Mouse (Mus musculus) stomach, postnatal 0 days (tissue): Measurements from ENCODE around the gene Gpr182. TPM values are rescaled to one million over a fixed set of nuclear protein-coding genes. Genes with fewer than 3 reads are reported as not detected.

Experiments used
- ATAC-seq: fragments of 200-750 bp; cut with Nextera tagmentation; 2 replicates; pipeline ENCODE4 v1.8.0; 2017; ENCODE audit not compliant: low FRiP score, low TSS enrichment
- DNase-seq: peaks from one replicate; pipeline ENCODE4 v3.0.0-alpha.2; 2016; ENCODE audit warnings: low spot score
- H3K27ac ChIP-seq: fragments of 300-500 bp; sonication (generic); replicated peaks from 2 replicates; pipeline ENCODE4 v1.5.1; 2014; ENCODE audit warnings: mild to moderate bottlenecking, control low read depth
- H3K27me3 ChIP-seq: fragments of 300-500 bp; sonication (generic); 2 replicates; pipeline ENCODE4 v1.6.1; 2014; ENCODE audit warnings: low read length; ENCODE audit not compliant: control insufficient read depth, insufficient read depth
- H3K36me3 ChIP-seq: fragments of 300-500 bp; sonication (generic); 2 replicates; pipeline ENCODE4 v1.6.1; 2014; ENCODE audit warnings: low read length, mixed read lengths; ENCODE audit not compliant: control insufficient read depth, insufficient read depth
- H3K4me1 ChIP-seq: fragments of 300-500 bp; sonication (generic); replicated peaks from 2 replicates; pipeline ENCODE4 v1.6.1; 2014; ENCODE audit warnings: antibody characterized with exemption; ENCODE audit not compliant: control insufficient read depth, insufficient read depth
- H3K4me2 ChIP-seq: fragments of 300-500 bp; sonication (generic); replicated peaks from 2 replicates; pipeline ENCODE4 v1.6.1; 2014; ENCODE audit warnings: low read depth, mild to moderate bottlenecking, control low read depth, moderate library complexity
- H3K4me3 ChIP-seq: fragments of 300-500 bp; sonication (generic); 2 replicates; pipeline ENCODE4 v1.5.1; 2014; ENCODE audit warnings: low read depth, low read length, control low read depth
- H3K9ac ChIP-seq: fragments of 300-500 bp; sonication (generic); 2 replicates; pipeline ENCODE4 v1.6.1; 2014; ENCODE audit warnings: mild to moderate bottlenecking, low read length, control low read depth, mixed read lengths
- H3K9me3 ChIP-seq: fragments of 300-500 bp; sonication (generic); 2 replicates; pipeline ENCODE4 v1.6.1; 2016; ENCODE audit warnings: low read length; ENCODE audit not compliant: control insufficient read depth
- CTCF ChIP-seq: IDR thresholded peaks from 2 replicates; pipeline ENCODE4 v1.5.1; 2016; ENCODE audit warnings: antibody characterized with exemption, low read depth, mild to moderate bottlenecking, moderate library complexity
- EP300 ChIP-seq: optimal IDR thresholded peaks from 2 replicates; pipeline ENCODE3; 2016; ENCODE audit warnings: antibody characterized with exemption
- WGBS: fragments of 180-500 bp; shearing (Covaris S2); extraction: QIAGEN DNeasy Blood & Tissue Kit; methylation state at CpG from one replicate; pipeline ENCODE4 v1.1.7; 2014; 5-methylcytosine and 5-hydroxymethylcytosine counted together
- polyA plus RNA-seq: library from polyadenylated mRNA; unstranded; fragments of >200 nt; fragmentation: Nextera tagmentation; extraction: Ambion mirVana; gene quantifications from 2 replicates; pipeline ENCODE4 v1.2.1, GENCODE M21; 2015

Gene Gpr182
- polyA plus RNA-seq, 1 experiment from 2014 or later = 0.92 TPM

GRCm38 (mm10) chr10:127745886-127746285, 5.6 kb downstream of the Gpr182 start:
- H3K36me3 ChIP-seq = peaks cover 22% of the 10 kb centered on the region
- ATAC-seq (no peak), DNase-seq (no peak)
- no peak overlapping the region for H3K4me2 ChIP-seq
- H3K9me3 ChIP-seq = no peaks in the 10 kb centered on the region
- H3K9ac ChIP-seq = no peak overlapping the region
- TF ChIP-seq EP300 = no peak
- no peak for TF ChIP-seq CTCF
- H3K27ac ChIP-seq = no peak overlapping the region
- no peaks in the 10 kb centered on the region for H3K4me1 ChIP-seq
- 65% methylated on average over 5 of the region's 5 CpGs for WGBS
- no peak overlapping the region for H3K4me3 ChIP-seq
- H3K27me3 ChIP-seq = no peaks in the 10 kb centered on the region

GRCm38 (mm10) chr10:127744661-127745060, 6.9 kb downstream of the Gpr182 start:
- no peak overlapping the region for H3K4me2 ChIP-seq
- DNase-seq (peak; percentile 54), ATAC-seq (peak; percentile 40; the same call in 1 of the 2 replicates)
- no peak overlapping the region for H3K27ac ChIP-seq
- no peaks in the 10 kb centered on the region for H3K27me3 ChIP-seq
- 66% methylated on average over 5 of the region's 5 CpGs for WGBS
- no peaks in the 10 kb centered on the region for H3K9me3 ChIP-seq
- no peak overlapping the region for H3K4me3 ChIP-seq
- TF ChIP-seq EP300 (no peak), CTCF (peak; percentile 73)
- no peak overlapping the region for H3K9ac ChIP-seq
- H3K4me1 ChIP-seq = no peaks in the 10 kb centered on the region
- peaks cover 22% of the 10 kb centered on the region for H3K36me3 ChIP-seq

GRCm38 (mm10) chr10:127739661-127740161, 11.8 kb downstream of the Gpr182 start:
- Histone ChIP-seq H3K9ac (peak overlapping the region; percentile 96), H3K27me3 (no peaks in the 10 kb centered on the region), H3K4me1 (no peaks in the 10 kb centered on the region), H3K9me3 (no peaks in the 10 kb centered on the region), H3K36me3 (peaks cover 20% of the 10 kb centered on the region), H3K4me3 (peak overlapping the region; percentile 93), H3K4me2 (peak overlapping the region; percentile 75), H3K27ac (peak overlapping the region; percentile 94)
- DNase-seq (peak; percentile 64), ATAC-seq (peak; percentile 42)
- TF ChIP-seq CTCF (peak; percentile 12; the same call in 1 of the 2 replicates), EP300 (no peak)
- WGBS = under 1% methylated on average over 29 of the region's 55 CpGs

GRCm38 (mm10) chr10:127739083-127739660, 12.4 kb downstream of the Gpr182 start, which contains the start of gene Zbtb39:
Gene Zbtb39 (plus strand): TSS chr10:127739538.
- Histone ChIP-seq H3K27ac (peak within 1 kb of the TSS; percentile 94), H3K9me3 (no peaks in the 10 kb centered on the region), H3K27me3 (no peaks in the 10 kb centered on the region), H3K4me2 (peak within 1 kb of the TSS; percentile 75), H3K36me3 (peaks cover 16% of the 10 kb centered on the region), H3K4me3 (peak within 1 kb of the TSS; percentile 93), H3K9ac (peak within 1 kb of the TSS; percentile 96), H3K4me1 (no peaks in the 10 kb centered on the region)
- DNase-seq (peak; percentile 87), ATAC-seq (peak; percentile 73)
- 5% methylated on average over 9 of the region's 61 CpGs for WGBS
- no peak for TF ChIP-seq EP300
- TF ChIP-seq CTCF = peak; percentile 63

- ATAC-seq (peak; percentile 51), DNase-seq (peak; percentile 71)
- Histone ChIP-seq H3K9me3 (no peaks in the 10 kb centered on the region), H3K9ac (no peak overlapping the region), H3K4me2 (peak overlapping the region; percentile 60), H3K27ac (peak overlapping the region; percentile 73), H3K4me1 (no peaks in the 10 kb centered on the region), H3K36me3 (peaks cover 8% of the 10 kb centered on the region; the same call in 1 of the 2 replicates), H3K27me3 (no peaks in the 10 kb centered on the region), H3K4me3 (0 out of 2 replicates have a peak overlapping the region, but pooled peaks have one; percentile 93)
- 27% methylated on average over 13 of the region's 13 CpGs for WGBS
- TF ChIP-seq EP300 (no peak), CTCF (peak; percentile 82)
Observed at GRCm38 (mm10) chr10:127738151-127738882, 13.2 kb downstream of the Gpr182 start.

- H3K4me3 ChIP-seq = no peak overlapping the region
- no peaks in the 10 kb centered on the region; the same call in 1 of the 2 replicates for H3K36me3 ChIP-seq
- TF ChIP-seq CTCF (no peak), EP300 (no peak)
- H3K27me3 ChIP-seq = no peaks in the 10 kb centered on the region
- no peaks in the 10 kb centered on the region for H3K9me3 ChIP-seq
- no peaks in the 10 kb centered on the region for H3K4me1 ChIP-seq
- no peak overlapping the region for H3K4me2 ChIP-seq
- 30% methylated on average over 2 of the region's 2 CpGs for WGBS
- no peak overlapping the region for H3K9ac ChIP-seq
- H3K27ac ChIP-seq = no peak overlapping the region
- no peak for DNase-seq
- ATAC-seq = no peak
Observed at GRCm38 (mm10) chr10:127737552-127737951, 14.0 kb downstream of the Gpr182 start.
